In genomic region chr8:109997381-109997780, GRCm38 (mm10) we compare ENCODE assay signal across 25 mouse cellular contexts. TPM values are rescaled to one million over a fixed set of nuclear protein-coding genes. Genes with fewer than 3 reads are reported as not detected.
"Had no signal": no experiment of that assay in that cellular context is flagged by ENCODE, and none has a peak within 500 bp of the region (broad histone marks: within the 10 kb centered on the region; RNA-seq: fewer than 3 reads in every experiment).

No protein-coding gene starts in this region.

- DNase-seq: lung, embryonic 14.5 days; lung, postnatal 10 days; lung, postnatal 4 days; midbrain, embryonic 14.5 days; retina, postnatal 1 day; right cerebral cortex, adult 18-20 months; right cerebral cortex, postnatal 25 days; right cerebral cortex, postnatal 4 days; spleen, adult 18-20 months; thymus, adult 18-20 months; thymus, postnatal 14 days; thymus, postnatal 36 days had no signal

- H3K27ac ChIP-seq: midbrain, embryonic 10.5 days; midbrain, embryonic 12.5 days; neural tube, embryonic 13.5 days; neural tube, embryonic 15.5 days had no signal

- H3K4me2 ChIP-seq: lung, embryonic 14.5 days; midbrain, embryonic 12.5 days; neural tube, embryonic 13.5 days; neural tube, embryonic 15.5 days had no signal

- H3K9me3 ChIP-seq: midbrain, embryonic 10.5 days; midbrain, embryonic 12.5 days; neural tube, embryonic 13.5 days; neural tube, embryonic 15.5 days had no signal

- ATAC-seq: midbrain, embryonic 16.5 days had no signal

- H3K27me3 ChIP-seq: midbrain, embryonic 12.5 days; neural tube, embryonic 13.5 days; neural tube, embryonic 15.5 days had no signal

- H3K4me1 ChIP-seq: midbrain, embryonic 10.5 days; midbrain, embryonic 12.5 days; neural tube, embryonic 13.5 days; neural tube, embryonic 15.5 days had no signal

- H3K4me3 ChIP-seq: midbrain, embryonic 10.5 days; midbrain, embryonic 12.5 days; myocyte; neural tube, embryonic 13.5 days; neural tube, embryonic 15.5 days had no signal

- H3K9ac ChIP-seq: lung, embryonic 14.5 days; midbrain, embryonic 12.5 days; neural tube, embryonic 13.5 days; neural tube, embryonic 15.5 days had no signal

- H3K36me3 ChIP-seq: midbrain, embryonic 10.5 days; midbrain, embryonic 12.5 days; neural tube, embryonic 13.5 days; neural tube, embryonic 15.5 days had no signal

RNA-seq across cellular contexts. Expression of gene Tat, which starts 7.1 kb away (rescaled TPM):
- total RNA-seq: megakaryocyte, adult 5-6 weeks; megakaryocyte-erythroid progenitor cell, adult 5-6 weeks had no signal
- polyA plus RNA-seq: lung, embryonic 14.5 days; midbrain, embryonic 10.5 days; midbrain, embryonic 12.5 days; midbrain, embryonic 14.5 days; midbrain, embryonic 16.5 days; myocyte; neural tube, embryonic 11.5 days; neural tube, embryonic 13.5 days; neural tube, embryonic 15.5 days; small intestine, adult 2 months; stomach, embryonic 14.5 days; stomach, embryonic 16.5 days had no signal

RNA-seq across cellular contexts. Expression of gene Marveld3, which starts 35.4 kb away (rescaled TPM):
- total RNA-seq: megakaryocyte, adult 5-6 weeks; megakaryocyte-erythroid progenitor cell, adult 5-6 weeks had no signal

RNA-seq across cellular contexts. Expression of gene Chst4, which starts 42.2 kb away (rescaled TPM):
- total RNA-seq: megakaryocyte, adult 5-6 weeks; megakaryocyte-erythroid progenitor cell, adult 5-6 weeks had no signal
- polyA plus RNA-seq: lung, embryonic 14.5 days; midbrain, embryonic 12.5 days; midbrain, embryonic 14.5 days; midbrain, embryonic 16.5 days; myocyte; neural tube, embryonic 11.5 days; neural tube, embryonic 13.5 days; neural tube, embryonic 15.5 days; thymus, postnatal 0 days had no signal
